Mouse (Mus musculus): ENCODE measurements around the gene Slc38a3. TPM values are rescaled to one million over a fixed set of nuclear protein-coding genes. Genes with fewer than 3 reads are reported as not detected.
A peak's percentile ranks its signal among the peaks of the same experiment; 100 is the strongest.

The Slc38a3 gene
- polyA plus RNA-seq, 1 experiment from 2014 or later: 10.6 TPM

DNA sequence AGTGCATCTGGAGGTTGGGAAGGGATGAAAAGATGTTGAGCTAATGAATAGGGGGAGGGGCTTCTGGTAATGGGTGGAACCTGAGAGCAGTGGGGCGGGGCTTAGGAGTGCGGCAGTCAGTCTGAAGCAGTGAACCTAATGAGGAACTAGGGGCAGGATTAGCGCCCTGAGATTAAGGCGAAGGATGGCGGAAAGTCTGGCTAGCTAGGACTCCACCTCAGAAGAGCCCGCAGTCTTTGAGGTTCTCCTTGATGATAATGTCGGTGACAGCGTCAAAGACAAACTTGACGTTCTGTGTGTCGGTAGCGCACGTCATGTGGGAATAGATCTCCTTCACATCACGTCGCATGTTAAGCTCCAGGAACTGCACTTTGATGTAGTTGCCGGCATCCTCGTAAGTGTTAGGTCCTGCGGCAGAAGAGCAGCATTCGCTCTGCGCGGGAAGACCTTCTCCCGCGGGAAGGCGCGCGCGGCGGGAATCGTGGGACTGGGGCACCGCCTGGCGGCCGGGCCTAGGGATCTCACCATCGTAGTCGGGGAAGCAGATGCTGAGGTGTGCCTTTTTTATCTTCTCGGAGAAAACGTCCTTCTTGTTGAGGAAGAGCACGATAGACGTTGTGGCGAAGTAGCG is 6.5 kb upstream of the Slc38a3 start:
- under 1% methylated on average over 39 of the region's 39 CpGs for WGBS
- peak overlapping the region; percentile 67 for H3K4me2 ChIP-seq
- H3K27ac ChIP-seq: no peak overlapping the region
- H3K9ac ChIP-seq: peak overlapping the region; percentile 40
- no peaks in the 10 kb centered on the region for H3K36me3 ChIP-seq (replicated peaks)
- H3K27me3 ChIP-seq: peaks cover 51% of the 10 kb centered on the region
- H3K4me1 ChIP-seq: peaks cover 16% of the 10 kb centered on the region
- H3K4me3 ChIP-seq (replicated peaks): peak overlapping the region; percentile 36
- peak; percentile 67 for ATAC-seq (ENCODE audit: low FRiP score)
- no peaks in the 10 kb centered on the region for H3K9me3 ChIP-seq

DNA sequence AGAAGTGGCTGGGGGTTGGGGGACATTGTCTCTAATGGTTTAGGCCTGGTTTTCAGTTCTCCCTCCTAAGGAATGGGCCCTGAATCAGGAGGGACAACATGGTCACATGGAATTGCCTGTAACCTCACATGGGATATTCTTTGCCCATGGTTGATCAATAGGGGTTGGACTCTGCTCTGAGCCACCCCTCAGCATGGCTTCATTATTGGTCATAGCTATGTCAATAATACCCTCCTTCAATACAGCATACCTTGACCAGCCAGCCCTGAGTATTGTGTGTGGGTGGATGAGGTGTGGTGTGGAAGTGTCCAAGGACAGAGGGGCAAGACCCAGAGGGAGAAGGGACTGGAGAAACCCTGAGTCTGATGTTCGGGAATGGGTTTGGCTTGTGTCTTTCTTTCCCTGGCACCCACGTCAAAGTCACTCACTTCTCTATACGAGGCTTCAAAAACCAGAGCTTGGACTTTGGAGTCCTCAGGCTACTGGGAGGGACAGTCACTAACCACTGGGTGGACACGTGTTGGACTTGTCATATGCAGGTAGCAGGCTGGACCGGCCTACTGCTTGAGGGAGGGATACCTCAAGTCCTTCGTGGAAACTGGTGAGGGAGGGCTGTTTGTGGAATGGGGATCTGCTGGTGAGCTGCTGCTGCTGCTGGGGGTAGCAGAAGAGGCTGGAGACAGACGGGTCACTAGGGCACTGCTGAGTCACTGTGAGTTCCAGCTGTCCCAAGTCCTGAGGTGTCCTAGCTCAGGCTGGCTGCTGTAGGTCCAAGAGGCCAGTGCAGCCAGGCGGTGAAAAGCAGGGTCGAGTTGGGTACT is 5.5 kb upstream of the Slc38a3 start:
- H3K4me1 ChIP-seq: peaks cover 23% of the 10 kb centered on the region
- WGBS: 55% methylated on average over 9 of the region's 9 CpGs
- no peak overlapping the region for H3K4me3 ChIP-seq (replicated peaks)
- no peak overlapping the region for H3K27ac ChIP-seq
- H3K9me3 ChIP-seq: no peaks in the 10 kb centered on the region
- H3K27me3 ChIP-seq: peaks cover 52% of the 10 kb centered on the region
- no peak overlapping the region for H3K4me2 ChIP-seq
- no peaks in the 10 kb centered on the region for H3K36me3 ChIP-seq (replicated peaks)
- no peak overlapping the region for H3K9ac ChIP-seq
- ATAC-seq (ENCODE audit: low FRiP score): no peak

DNA sequence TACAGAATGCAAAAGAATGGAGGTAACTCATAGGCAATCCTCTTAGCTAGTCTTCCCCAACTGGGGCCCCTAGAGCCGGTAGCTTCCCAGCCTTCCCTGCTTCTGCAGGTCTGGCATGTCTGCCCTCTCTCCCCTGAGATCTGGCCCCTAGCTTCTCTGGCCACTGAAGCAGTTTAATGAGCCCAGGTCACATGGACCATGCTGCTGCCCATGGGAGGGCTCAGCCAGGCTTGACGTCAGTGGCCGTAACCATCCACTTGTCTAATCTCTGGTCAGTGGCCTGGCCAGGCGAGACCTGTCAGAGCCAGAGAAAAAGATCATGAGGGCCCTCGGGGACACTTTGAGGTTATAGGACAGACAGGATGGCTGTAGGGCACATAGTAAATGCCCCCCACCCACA is 929 bp upstream of the Slc38a3 start:
- Histone ChIP-seq H3K9ac (no peak overlapping the region), H3K4me2 (no peak overlapping the region), H3K27ac (no peak overlapping the region), H3K4me1 (peaks cover 41% of the 10 kb centered on the region), H3K9me3 (no peaks in the 10 kb centered on the region), H3K27me3 (peaks cover 61% of the 10 kb centered on the region), H3K4me3 (replicated peaks) (no peak overlapping the region), H3K36me3 (replicated peaks) (no peaks in the 10 kb centered on the region)
- ATAC-seq (ENCODE audit: low FRiP score): no peak
- 65% methylated on average over 5 of the region's 5 CpGs for WGBS

DNA sequence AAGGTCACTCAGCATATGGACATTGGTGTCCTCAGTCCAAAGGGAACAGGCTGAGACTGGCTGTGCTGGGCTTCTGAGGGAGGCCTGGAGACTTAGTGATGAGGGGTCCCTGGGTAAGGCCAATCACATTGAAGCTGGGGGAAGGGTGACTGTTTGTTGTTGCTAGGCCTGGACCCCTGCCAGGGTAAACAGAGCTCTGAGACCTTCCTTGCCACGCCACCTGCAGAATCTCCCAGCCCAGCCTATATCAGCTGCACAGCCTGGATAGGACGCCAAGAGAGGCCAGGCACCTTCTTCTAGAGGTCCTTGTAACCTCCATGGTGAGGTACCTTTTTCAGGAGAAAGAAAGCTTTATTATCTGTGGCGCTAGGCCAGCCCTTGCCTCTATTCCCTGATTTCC is 414 bp downstream of the Slc38a3 start:
- Histone ChIP-seq H3K9ac (no peak overlapping the region), H3K4me1 (peaks cover 41% of the 10 kb centered on the region), H3K9me3 (no peaks in the 10 kb centered on the region), H3K36me3 (replicated peaks) (no peaks in the 10 kb centered on the region), H3K4me3 (replicated peaks) (no peak overlapping the region), H3K27ac (no peak overlapping the region), H3K27me3 (peaks cover 53% of the 10 kb centered on the region), H3K4me2 (no peak overlapping the region)
- 66% methylated on average over 3 of the region's 3 CpGs for WGBS
- ATAC-seq (ENCODE audit: low FRiP score): no peak

DNA sequence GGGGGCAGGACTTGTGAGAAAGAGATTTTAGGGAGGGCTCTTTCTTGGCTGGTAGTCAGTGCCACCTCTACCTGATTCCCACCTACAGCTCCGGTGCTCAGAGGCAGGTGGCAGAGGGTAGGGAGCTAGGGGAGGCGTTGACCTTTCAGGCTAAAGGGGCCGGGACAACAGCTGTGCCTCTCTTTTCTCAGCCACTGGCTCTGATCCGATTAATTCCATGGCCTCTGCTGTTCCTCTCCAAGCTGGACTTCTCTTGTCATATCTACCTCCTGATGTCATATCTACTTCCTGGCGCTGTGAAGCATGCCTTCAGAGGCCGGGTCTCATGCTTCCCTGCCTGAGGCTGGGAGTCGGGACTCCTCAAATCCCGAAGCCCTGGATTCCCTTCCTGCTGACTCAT is 1.3 kb downstream of the Slc38a3 start:
- whole genome bisulfite sequencing: 26% methylated on average over 8 of the region's 8 CpGs
- peaks cover 49% of the 10 kb centered on the region for H3K27me3 ChIP-seq

DNA sequence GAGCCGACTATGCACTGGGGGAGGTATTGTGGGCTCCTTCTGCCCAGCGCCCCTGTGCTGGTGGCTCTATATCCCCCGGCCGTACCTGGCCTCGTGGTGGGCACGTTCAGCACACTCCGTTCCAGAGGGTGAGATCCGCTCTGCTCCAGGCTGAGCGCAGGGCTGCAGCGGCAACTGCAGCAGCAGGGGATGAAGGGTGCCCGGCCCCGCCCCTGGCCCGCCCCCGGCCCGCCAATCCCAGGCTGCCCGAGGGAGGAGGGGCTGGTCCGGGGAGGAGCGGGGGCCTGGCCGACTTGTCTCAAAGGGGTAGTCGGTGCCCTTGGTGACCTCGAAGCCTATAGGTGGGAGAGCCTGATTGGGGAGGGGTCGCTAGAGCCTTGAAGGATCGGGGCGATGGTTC is 2.1 kb downstream of the Slc38a3 start:
- Histone ChIP-seq H3K36me3 (replicated peaks) (no peaks in the 10 kb centered on the region), H3K4me1 (peaks cover 50% of the 10 kb centered on the region), H3K4me3 (replicated peaks) (peak overlapping the region; percentile 39), H3K9ac (peak overlapping the region; percentile 57), H3K27me3 (peaks cover 49% of the 10 kb centered on the region), H3K9me3 (no peaks in the 10 kb centered on the region), H3K4me2 (peak overlapping the region; percentile 83), H3K27ac (0 out of 2 replicates have a peak overlapping the region, but pooled peaks have one; percentile 19)
- WGBS: under 1% methylated on average over 24 of the region's 24 CpGs
- ATAC-seq (ENCODE audit: low FRiP score): peak; percentile 88

More for the DNA sequence above, 1.3 kb downstream of the Slc38a3 start:
- peaks cover 50% of the 10 kb centered on the region for H3K4me1 ChIP-seq
- no peak for ATAC-seq (ENCODE audit: low FRiP score)
- peak overlapping the region; percentile 83; the same call in 1 of the 2 replicates for H3K4me2 ChIP-seq
- H3K4me3 ChIP-seq (replicated peaks): no peak overlapping the region
- H3K9me3 ChIP-seq: no peaks in the 10 kb centered on the region
- H3K27ac ChIP-seq: no peak overlapping the region
- 0 out of 2 replicates have a peak overlapping the region, but pooled peaks have one; percentile 57 for H3K9ac ChIP-seq
- no peaks in the 10 kb centered on the region for H3K36me3 ChIP-seq (replicated peaks)

DNA sequence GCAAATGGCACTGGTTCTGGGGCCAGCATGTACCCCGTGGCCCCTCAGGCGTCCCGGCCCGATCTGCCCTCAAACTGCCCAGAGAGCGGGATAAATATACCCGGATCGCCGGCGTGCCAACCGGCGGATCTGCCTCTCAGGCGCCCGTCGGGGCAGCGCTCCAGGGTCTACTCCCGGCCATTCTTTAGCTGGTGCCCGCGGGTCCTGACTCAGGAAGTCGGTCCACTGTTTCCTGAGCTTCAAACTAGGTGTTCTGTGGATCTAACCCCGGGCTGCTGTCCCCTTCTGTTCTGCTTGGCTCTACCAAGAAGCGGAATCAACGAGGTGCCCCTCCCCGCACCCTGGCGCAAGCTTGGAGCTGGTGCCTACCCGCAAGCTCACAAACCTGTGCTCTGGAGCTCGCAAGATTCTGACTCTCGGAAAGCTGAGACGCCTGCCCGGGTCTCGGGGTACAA is 2.6 kb downstream of the Slc38a3 start:
- Histone ChIP-seq H3K27ac (0 out of 2 replicates have a peak overlapping the region, but pooled peaks have one; percentile 19), H3K27me3 (peaks cover 49% of the 10 kb centered on the region)
- ATAC-seq (ENCODE audit: low FRiP score): peak; percentile 3; the same call in 1 of the 2 replicates

DNA sequence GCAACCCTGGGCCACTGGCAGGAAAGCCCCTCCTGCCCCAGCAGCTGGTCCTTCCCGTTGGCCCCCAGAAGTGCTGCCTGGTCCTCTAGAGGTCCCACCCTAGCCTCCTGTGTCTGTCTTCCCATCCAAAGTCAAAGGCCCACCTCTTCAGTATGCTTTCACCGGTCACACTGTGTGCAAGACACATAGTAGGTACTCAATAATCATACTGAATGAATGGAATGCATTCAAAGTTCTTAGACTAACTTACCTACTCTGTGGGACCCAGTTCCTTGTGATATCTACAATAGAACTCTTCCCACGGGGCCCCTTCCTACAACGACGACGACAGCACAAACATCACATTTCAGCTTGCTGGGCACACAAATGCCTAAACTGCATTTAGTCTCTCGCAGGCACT is 4.0 kb downstream of the Slc38a3 start:
- no peak overlapping the region for H3K9ac ChIP-seq
- H3K27ac ChIP-seq: no peak overlapping the region
- ATAC-seq (ENCODE audit: low FRiP score): no peak
- no peak overlapping the region for H3K4me3 ChIP-seq (replicated peaks)
- no peaks in the 10 kb centered on the region for H3K36me3 ChIP-seq (replicated peaks)
- H3K27me3 ChIP-seq: peaks cover 49% of the 10 kb centered on the region
- WGBS: 86% methylated on average over 7 of the region's 7 CpGs
- no peak overlapping the region for H3K4me2 ChIP-seq
- peaks cover 48% of the 10 kb centered on the region for H3K4me1 ChIP-seq
- no peaks in the 10 kb centered on the region for H3K9me3 ChIP-seq

More for the DNA sequence above, 2.6 kb downstream of the Slc38a3 start:
- under 1% methylated on average over 30 of the region's 30 CpGs for WGBS
- Histone ChIP-seq H3K4me3 (replicated peaks) (peak overlapping the region; percentile 39), H3K9me3 (no peaks in the 10 kb centered on the region), H3K4me2 (peak overlapping the region; percentile 83), H3K4me1 (peaks cover 50% of the 10 kb centered on the region), H3K36me3 (replicated peaks) (no peaks in the 10 kb centered on the region), H3K9ac (peak overlapping the region; percentile 57)

DNA sequence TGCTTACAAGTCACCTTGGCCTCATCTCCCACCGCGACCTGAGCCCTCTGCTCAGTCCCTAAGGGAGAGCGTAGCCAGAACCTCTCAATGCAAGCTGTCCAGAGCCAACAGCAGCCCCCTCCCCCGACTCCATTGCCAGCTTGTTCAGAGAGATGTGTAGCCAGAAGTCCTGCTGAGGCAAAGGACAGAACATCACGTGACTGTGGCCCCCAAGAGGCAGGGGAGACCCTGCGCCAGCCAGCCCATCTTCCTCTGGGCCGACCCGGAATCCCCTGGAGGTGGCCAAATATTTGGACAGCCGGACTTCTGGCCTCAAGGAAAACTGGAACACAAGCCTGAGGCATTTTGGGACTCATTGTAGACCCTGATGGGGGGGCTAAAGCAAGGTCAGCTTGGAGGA is 5.8 kb downstream of the Slc38a3 start:
- H3K9ac ChIP-seq: no peak overlapping the region
- H3K27ac ChIP-seq: no peak overlapping the region

DNA sequence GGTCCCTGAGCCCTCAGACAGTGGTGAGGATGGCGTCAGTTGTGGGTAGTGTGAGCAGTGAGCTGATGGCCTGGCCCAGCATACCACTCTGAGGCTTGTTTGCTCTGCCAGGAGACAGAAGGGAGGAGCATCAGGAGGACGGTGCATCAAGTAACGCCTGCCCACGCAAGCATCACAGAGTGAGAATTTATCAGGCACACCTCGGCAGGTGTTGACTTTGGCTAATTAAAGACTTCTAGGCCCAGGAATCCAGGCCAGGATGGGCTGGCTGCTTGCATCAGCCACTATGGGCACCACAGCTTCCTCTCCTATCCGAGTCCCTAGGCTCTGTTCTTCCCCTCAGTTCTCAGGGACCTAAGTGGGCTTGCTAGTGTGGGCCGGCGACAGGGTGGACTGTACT is 7.0 kb downstream of the Slc38a3 start:
- peaks cover 36% of the 10 kb centered on the region for H3K4me1 ChIP-seq
- 84% methylated on average over 8 of the region's 8 CpGs for WGBS

More for the DNA sequence above, 5.8 kb downstream of the Slc38a3 start:
- Histone ChIP-seq H3K4me3 (replicated peaks) (no peak overlapping the region), H3K36me3 (replicated peaks) (no peaks in the 10 kb centered on the region), H3K27me3 (peaks cover 35% of the 10 kb centered on the region), H3K4me2 (no peak overlapping the region), H3K9me3 (no peaks in the 10 kb centered on the region), H3K4me1 (peaks cover 45% of the 10 kb centered on the region)
- no peak for ATAC-seq (ENCODE audit: low FRiP score)
- WGBS: 53% methylated on average over 9 of the region's 9 CpGs

DNA sequence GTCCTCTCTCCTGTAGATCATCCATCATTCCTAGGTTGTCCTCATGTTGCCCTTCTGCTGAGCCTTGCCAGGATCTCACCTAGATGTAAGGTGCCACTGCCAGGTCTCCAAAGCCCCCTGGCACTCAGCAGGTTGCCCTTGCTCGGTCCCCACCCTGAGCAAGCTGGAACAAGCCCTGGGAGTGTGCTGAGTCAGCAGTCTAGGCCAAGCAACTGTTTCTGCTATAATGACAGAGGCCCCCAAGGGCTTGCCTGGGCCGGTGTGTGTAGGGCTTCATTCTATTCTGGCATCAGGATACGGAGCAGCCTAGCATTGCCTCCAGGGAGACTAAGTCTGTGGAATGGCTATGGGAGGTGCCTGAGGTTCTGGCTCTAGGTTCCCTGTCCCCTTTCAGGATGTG is 8.6 kb downstream of the Slc38a3 start:
- Histone ChIP-seq H3K27ac (no peak overlapping the region), H3K4me3 (replicated peaks) (no peak overlapping the region), H3K27me3 (peaks cover 9% of the 10 kb centered on the region), H3K4me2 (no peak overlapping the region), H3K9ac (no peak overlapping the region), H3K9me3 (no peaks in the 10 kb centered on the region), H3K36me3 (replicated peaks) (no peaks in the 10 kb centered on the region), H3K4me1 (peaks cover 21% of the 10 kb centered on the region)
- ATAC-seq (ENCODE audit: low FRiP score): no peak
- WGBS: 82% methylated on average over 3 of the region's 3 CpGs

More for the DNA sequence above, 7.0 kb downstream of the Slc38a3 start:
- H3K27ac ChIP-seq: no peak overlapping the region
- no peak overlapping the region for H3K4me3 ChIP-seq (replicated peaks)
- no peak overlapping the region for H3K9ac ChIP-seq
- H3K27me3 ChIP-seq: peaks cover 24% of the 10 kb centered on the region
- no peak for ATAC-seq (ENCODE audit: low FRiP score)
- no peaks in the 10 kb centered on the region for H3K9me3 ChIP-seq
- H3K36me3 ChIP-seq (replicated peaks): no peaks in the 10 kb centered on the region
- no peak overlapping the region for H3K4me2 ChIP-seq

DNA sequence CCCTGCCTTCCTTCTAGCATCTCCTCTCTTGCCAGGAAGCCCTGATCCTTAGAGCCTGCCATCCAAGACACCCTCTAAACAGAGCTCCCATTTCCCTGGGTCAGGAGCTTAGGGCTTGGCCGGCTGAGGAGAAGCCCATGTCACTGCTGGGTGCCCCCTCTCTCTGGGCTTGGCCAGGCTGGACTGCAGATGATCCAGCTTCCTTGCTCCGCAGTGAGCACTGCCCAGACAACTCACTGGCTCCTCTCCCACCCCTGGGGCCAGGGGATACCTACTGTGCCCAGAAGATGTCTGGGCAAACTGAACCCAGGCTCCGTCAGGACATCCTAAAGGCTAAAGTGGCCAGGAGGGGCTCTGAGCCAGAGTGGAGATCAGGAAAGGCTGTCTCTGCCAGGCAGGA is 9.4 kb downstream of the Slc38a3 start:
- ATAC-seq (ENCODE audit: low FRiP score): no peak
- no peaks in the 10 kb centered on the region for H3K9me3 ChIP-seq
- no peaks in the 10 kb centered on the region for H3K36me3 ChIP-seq (replicated peaks)
- H3K4me2 ChIP-seq: no peak overlapping the region
- 89% methylated on average over 3 of the region's 3 CpGs for WGBS
- H3K4me3 ChIP-seq (replicated peaks): no peak overlapping the region
- H3K27me3 ChIP-seq: peaks cover under 1% of the 10 kb centered on the region
- H3K9ac ChIP-seq: no peak overlapping the region
- H3K4me1 ChIP-seq: peaks cover 20% of the 10 kb centered on the region
- H3K27ac ChIP-seq: no peak overlapping the region

Data from forebrain, embryonic 12.5 days (tissue).